Mouse (Mus musculus) cerebellum, adult 2 months (tissue): ENCODE results near the gene Smco3.

Experiments
- CTCF ChIP-seq: fragments of 200-500 bp; IDR thresholded peaks from 2 replicates; pipeline ENCODE4 v1.5.1; 2011; ENCODE audit warnings: low read depth, mild to moderate bottlenecking, control low read depth, low read length, moderate library complexity, borderline replicate concordance; ENCODE audit not compliant: insufficient read depth
- POLR2A ChIP-seq: fragments of 200-500 bp; IDR thresholded peaks from 2 replicates; pipeline ENCODE4 v1.6.1; 2011; ENCODE audit warnings: low read length, control low read depth, borderline replicate concordance; ENCODE audit not compliant: insufficient read depth

DNA sequence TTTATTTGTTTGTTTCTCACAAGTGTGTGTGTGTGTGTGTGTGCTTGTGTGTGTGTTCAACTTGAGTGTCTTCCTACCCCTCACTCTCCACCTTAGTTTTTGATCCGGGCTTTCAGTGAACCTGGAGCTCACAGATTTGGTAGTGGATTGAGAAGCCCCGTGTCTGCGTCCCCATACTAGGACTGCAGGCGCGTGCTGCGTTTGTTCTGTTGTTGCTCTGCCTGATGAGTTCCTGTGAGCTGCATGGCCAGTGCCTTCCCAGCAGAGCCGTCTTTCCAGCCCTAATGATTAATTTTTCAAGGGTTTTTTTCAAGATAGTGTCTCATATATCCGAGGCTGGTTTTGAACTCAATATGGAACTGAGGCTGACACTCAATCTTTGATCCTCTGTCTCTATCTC is 23.2 kb upstream of the Smco3 start:
- TF ChIP-seq CTCF (no peak), POLR2A (no peak)
